Mouse (Mus musculus): ENCODE data around the gene Depp1.
"Not testable (repeated sequence)": the region's sequence is repeated elsewhere in the genome, so short reads cannot be mapped to it uniquely, and the experiment has no call there.

Depp1 gene

GRCm38 (mm10) chr6:116650406-116650805 lies at the start of gene Depp1:
TSS of gene Depp1 (plus strand) at chr6:116650609.
- DNase-seq (ENCODE audit: low spot score): no peak

- not testable (repeated sequence) for DNase-seq (ENCODE audit: low spot score)
Observed at GRCm38 (mm10) chr6:116600969-116601368, 49.4 kb upstream of the Depp1 start.

GRCm38 (mm10) chr6:116607230-116607629 lies 43.2 kb upstream of the Depp1 start:
- DNase-seq (ENCODE audit: low spot score): no peak

- no peak for DNase-seq (ENCODE audit: low spot score)
Observed at GRCm38 (mm10) chr6:116615719-116616118, 34.7 kb upstream of the Depp1 start.

GRCm38 (mm10) chr6:116618073-116618472 lies 32.3 kb upstream of the Depp1 start:
- no peak for DNase-seq (ENCODE audit: low spot score)

GRCm38 (mm10) chr6:116621318-116622023 lies 28.9 kb upstream of the Depp1 start:
- no peak for DNase-seq (ENCODE audit: low spot score)

GRCm38 (mm10) chr6:116626417-116626816 lies 24.0 kb upstream of the Depp1 start:
- DNase-seq (ENCODE audit: low spot score): not testable (repeated sequence)

- no peak for DNase-seq (ENCODE audit: low spot score)
Observed at GRCm38 (mm10) chr6:116628095-116628494, 22.3 kb upstream of the Depp1 start.

- peak; percentile 80 for DNase-seq (ENCODE audit: low spot score)
Observed at GRCm38 (mm10) chr6:116628539-116629171, 21.8 kb upstream of the Depp1 start, which contains the start of gene Zfp422. TSS of gene Zfp422 (minus strand) at chr6:116628999.

GRCm38 (mm10) chr6:116629766-116630165 lies 20.6 kb upstream of the Depp1 start:
- DNase-seq (ENCODE audit: low spot score): no peak

- no peak for DNase-seq (ENCODE audit: low spot score)
Observed at GRCm38 (mm10) chr6:116632129-116632528, 18.3 kb upstream of the Depp1 start.

- no peak for DNase-seq (ENCODE audit: low spot score)
Observed at GRCm38 (mm10) chr6:116633741-116634695, 16.4 kb upstream of the Depp1 start.

GRCm38 (mm10) chr6:116635251-116636180 lies 14.9 kb upstream of the Depp1 start:
- no peak for DNase-seq (ENCODE audit: low spot score)

GRCm38 (mm10) chr6:116636581-116637235 lies 13.7 kb upstream of the Depp1 start:
- DNase-seq (ENCODE audit: low spot score): no peak

GRCm38 (mm10) chr6:116637496-116637895 lies 12.9 kb upstream of the Depp1 start:
- DNase-seq (ENCODE audit: low spot score): no peak

GRCm38 (mm10) chr6:116638871-116639270 lies 11.5 kb upstream of the Depp1 start:
- DNase-seq (ENCODE audit: low spot score): no peak

- DNase-seq (ENCODE audit: low spot score): no peak
Observed at GRCm38 (mm10) chr6:116639663-116640062, 10.7 kb upstream of the Depp1 start.

- no peak for DNase-seq (ENCODE audit: low spot score)
Observed at GRCm38 (mm10) chr6:116642942-116643341, 7.5 kb upstream of the Depp1 start.

- DNase-seq (ENCODE audit: low spot score): no peak
Observed at GRCm38 (mm10) chr6:116643881-116644280, 6.5 kb upstream of the Depp1 start.

GRCm38 (mm10) chr6:116644335-116644734 lies 6.1 kb upstream of the Depp1 start:
- no peak for DNase-seq (ENCODE audit: low spot score)

- no peak for DNase-seq (ENCODE audit: low spot score)
Observed at GRCm38 (mm10) chr6:116647763-116648162, 2.6 kb upstream of the Depp1 start.

Data from testis, postnatal 14 days (tissue).